12 mouse cellular contexts compared by ENCODE assay signal in genomic region chr10:122762772-122763511, GRCm38 (mm10).
DNase-seq lines count a peak whose midpoint lies in the region; ATAC-seq and TF ChIP-seq lines count a peak whose summit lies in the region.
"Had no signal": no experiment of that assay in that cellular context is flagged by ENCODE, and none has a peak within 500 bp of the region (broad histone marks: within the 10 kb centered on the region; RNA-seq: fewer than 3 reads in every experiment).

No protein-coding gene starts in this region.

- WGBS in liver, embryonic 14.5 days (ENCODE audit: insufficient replicate concordance) = 59% methylated on average over 6 of the region's 6 CpGs
- WGBS in liver, embryonic 11.5 days = 75% methylated on average over 6 of the region's 6 CpGs
- WGBS in bone marrow, adult 2 months = 52% methylated on average over 6 of the region's 6 CpGs

- no peak overlapping the region for H3K4me2 ChIP-seq in liver, embryonic 14.5 days (ENCODE audit: low read depth)
- no peak overlapping the region for H3K4me2 ChIP-seq in liver, embryonic 11.5 days
- H3K4me2 ChIP-seq: heart, embryonic 12.5 days; hindbrain, embryonic 12.5 days; liver, embryonic 15.5 days; neural tube, embryonic 15.5 days had no signal

- TF ChIP-seq POLR2A in MEL (IDR thresholded peaks at IDR 0.05; ENCODE audit: control insufficient read depth in 1 of 2, insufficient read depth in 1 of 2, low read depth in 1 of 2, low read length in 2 of 2, poor library complexity in 1 of 2) = no peak
- no peak for TF ChIP-seq POLR2A in bone marrow, adult 2 months (IDR thresholded peaks at IDR 0.05; ENCODE audit: borderline replicate concordance, control insufficient read depth, low read depth, low read length)

- no peaks in the 10 kb centered on the region for H3K36me3 ChIP-seq in liver, embryonic 14.5 days (replicated peaks; ENCODE audit: control insufficient read depth, insufficient read depth, low read depth)
- no peaks in the 10 kb centered on the region for H3K36me3 ChIP-seq in liver, embryonic 11.5 days (ENCODE audit: control insufficient read depth, insufficient read depth, low read length)
- no peaks in the 10 kb centered on the region for H3K36me3 ChIP-seq in MEL (ENCODE audit: control insufficient read depth in 1 of 2, insufficient read depth in 2 of 2, low read length in 2 of 2)
- H3K36me3 ChIP-seq: heart, embryonic 12.5 days; hindbrain, embryonic 12.5 days; liver, embryonic 15.5 days; neural tube, embryonic 15.5 days had no signal

- TF ChIP-seq EP300 in liver, embryonic 14.5 days (IDR thresholded peaks at IDR 0.05; ENCODE audit: low read depth) = no peak
- TF ChIP-seq EP300 in MEL (IDR thresholded peaks at IDR 0.05; ENCODE audit: low read depth in 1 of 2, low read length in 2 of 2) = no peak

- no peaks in the 10 kb centered on the region for H3K27me3 ChIP-seq in liver, embryonic 14.5 days (ENCODE audit: control insufficient read depth, insufficient read depth, low read length)
- no peaks in the 10 kb centered on the region for H3K27me3 ChIP-seq in liver, embryonic 11.5 days (replicated peaks; ENCODE audit: control insufficient read depth, insufficient read depth, low read length)
- peaks cover 0 to 3% of the 10 kb centered on the region in 2 experiments; a peak in 1 of 4 replicates for H3K27me3 ChIP-seq in MEL (ENCODE audit: control insufficient read depth in 1 of 2, insufficient read depth in 2 of 2, low read length in 2 of 2)
- H3K27me3 ChIP-seq: hindbrain, embryonic 12.5 days; liver, embryonic 15.5 days; neural tube, embryonic 15.5 days had no signal

- peak; percentile 33; the same call in 1 of the 2 replicates for ATAC-seq in liver, embryonic 14.5 days (ENCODE audit: insufficient read depth)
- no peak for ATAC-seq in liver, embryonic 11.5 days (replicated peaks; ENCODE audit: low FRiP score)
- peak; percentile 65 for ATAC-seq in megakaryocyte, adult 5-6 weeks (ENCODE audit: poor library complexity, severe bottlenecking)

- no peaks in the 10 kb centered on the region for H3K79me2 ChIP-seq in MEL (ENCODE audit: control insufficient read depth, insufficient read depth, low read length, poor library complexity)

- TF ChIP-seq CTCF in liver, embryonic 14.5 days (IDR thresholded peaks at IDR 0.05; ENCODE audit: low read depth) = no peak
- no peak for TF ChIP-seq CTCF in MEL (IDR thresholded peaks at IDR 0.05 in 2 of 3, conservative IDR thresholded peaks at IDR 0.05 in 1 of 3; ENCODE audit: control insufficient read depth in 1 of 3, insufficient read depth in 1 of 3, low read depth in 2 of 3, low read length in 3 of 3, poor library complexity in 1 of 3, severe bottlenecking in 1 of 3)
- TF ChIP-seq CTCF in bone marrow, adult 2 months (IDR thresholded peaks at IDR 0.05; ENCODE audit: control insufficient read depth, insufficient read depth, low read length) = no peak

- DNase-seq in liver, embryonic 14.5 days (ENCODE audit: low read depth in 3 of 3, low spot score in 3 of 3) = no peak
- DNase-seq in liver, embryonic 11.5 days (ENCODE audit: low spot score) = no peak
- peak; percentile 32 for DNase-seq in MEL (ENCODE audit: low read depth, low spot score)
- DNase-seq in cerebellum, adult 11 months = no peak
- DNase-seq in adrenal gland, adult 2 months = no peak
- DNase-seq: midbrain, embryonic 14.5 days had no signal

- H3K4me3 ChIP-seq in liver, embryonic 14.5 days (ENCODE audit: insufficient read depth in 1 of 2, low read depth in 2 of 2, low read length in 2 of 2) = no peak overlapping the region
- no peak overlapping the region for H3K4me3 ChIP-seq in liver, embryonic 11.5 days (ENCODE audit: low read depth, low read length)
- no peak overlapping the region for H3K4me3 ChIP-seq in MEL (ENCODE audit: control insufficient read depth in 1 of 2, insufficient read depth in 1 of 2, low read depth in 2 of 2, low read length in 2 of 2)
- H3K4me3 ChIP-seq in bone marrow, adult 2 months (replicated peaks; ENCODE audit: control insufficient read depth, low read depth, low read length) = no peak overlapping the region
- H3K4me3 ChIP-seq: heart, embryonic 12.5 days; hindbrain, embryonic 12.5 days; liver, embryonic 15.5 days; neural tube, embryonic 15.5 days had no signal

- H3K9ac ChIP-seq in liver, embryonic 14.5 days (replicated peaks) = no peak overlapping the region
- no peak overlapping the region for H3K9ac ChIP-seq in liver, embryonic 11.5 days (ENCODE audit: low read depth, low read length)
- no peak overlapping the region for H3K9ac ChIP-seq in MEL (ENCODE audit: control insufficient read depth, low read depth, low read length, poor library complexity, severe bottlenecking)
- H3K9ac ChIP-seq: heart, embryonic 12.5 days; liver, embryonic 15.5 days; neural tube, embryonic 15.5 days had no signal

- H3K27ac ChIP-seq in liver, embryonic 14.5 days = no peak overlapping the region
- no peak overlapping the region for H3K27ac ChIP-seq in liver, embryonic 11.5 days (ENCODE audit: low read depth, low read length)
- H3K27ac ChIP-seq in MEL (ENCODE audit: control insufficient read depth, low read depth, low read length) = no peak overlapping the region
- H3K27ac ChIP-seq in bone marrow, adult 2 months (ENCODE audit: control insufficient read depth, insufficient read depth, low read depth, low read length, poor library complexity) = peak overlapping the region; percentile 17; the same call in 1 of the 2 replicates
- H3K27ac ChIP-seq: hindbrain, embryonic 12.5 days; liver, embryonic 15.5 days; neural tube, embryonic 15.5 days had no signal

- H3K4me1 ChIP-seq in liver, embryonic 14.5 days (replicated peaks; ENCODE audit: control insufficient read depth in 2 of 2, insufficient read depth in 2 of 2, low read length in 1 of 2) = no peaks in the 10 kb centered on the region
- H3K4me1 ChIP-seq in liver, embryonic 11.5 days (replicated peaks; ENCODE audit: control insufficient read depth, insufficient read depth, low read length) = no peaks in the 10 kb centered on the region
- no peaks in the 10 kb centered on the region for H3K4me1 ChIP-seq in MEL (ENCODE audit: control insufficient read depth in 1 of 2, insufficient read depth in 2 of 2, low read length in 2 of 2)
- peaks cover 2% of the 10 kb centered on the region; the same call in 1 of the 2 replicates for H3K4me1 ChIP-seq in bone marrow, adult 2 months (ENCODE audit: control insufficient read depth, insufficient read depth, low read length)
- H3K4me1 ChIP-seq: liver, embryonic 15.5 days had no signal

- no peaks in the 10 kb centered on the region for H3K9me3 ChIP-seq in liver, embryonic 14.5 days (ENCODE audit: control insufficient read depth, low read length)
- H3K9me3 ChIP-seq in liver, embryonic 11.5 days (ENCODE audit: control insufficient read depth, low read length) = no peaks in the 10 kb centered on the region
- H3K9me3 ChIP-seq in MEL (replicated peaks; ENCODE audit: insufficient read depth, low read length) = no peaks in the 10 kb centered on the region
- H3K9me3 ChIP-seq: heart, embryonic 12.5 days; hindbrain, embryonic 12.5 days; liver, embryonic 15.5 days; neural tube, embryonic 15.5 days had no signal

- TF ChIP-seq RAD21 in MEL (IDR thresholded peaks at IDR 0.05; ENCODE audit: low read depth, low read length) = no peak

TF ChIP-seq in MEL, 35 proteins besides CTCF, POLR2A, EP300 and RAD21:
- no peak for TF ChIP-seq BHLHE40 (IDR thresholded peaks at IDR 0.05; ENCODE audit: borderline replicate concordance, low read depth, low read length)
